Comparison of ENCODE assay signal across 19 mouse cellular contexts in genomic region chr12:79326745-79327144, GRCm38 (mm10).
"Had no signal": no experiment of that assay in that cellular context is flagged by ENCODE, and none has a peak within 500 bp of the region (broad histone marks: within the 10 kb centered on the region; RNA-seq: fewer than 3 reads in every experiment).

No protein-coding gene starts in this region.

- H3K4me1 ChIP-seq: liver, embryonic 13.5 days; midbrain, embryonic 12.5 days; midbrain, embryonic 15.5 days; neural tube, embryonic 12.5 days; neural tube, embryonic 15.5 days had no signal

- ATAC-seq: intestine, embryonic 16.5 days; midbrain, embryonic 15.5 days had no signal

- H3K27ac ChIP-seq: left cerebral cortex, adult 2 months; liver, embryonic 13.5 days; macrophage; midbrain, embryonic 12.5 days; midbrain, embryonic 15.5 days; neural tube, embryonic 12.5 days; neural tube, embryonic 15.5 days had no signal

- DNase-seq: kidney, adult 2 months; kidney, postnatal 25 days; layer of hippocampus, postnatal 36 days; liver, embryonic 13.5 days; lung, adult 2 months; right cerebral cortex, adult 18-20 months; right cerebral cortex, postnatal 14 days; right cerebral cortex, postnatal 4 days; spleen, adult 18-20 months; thymus, adult 2 months; thymus, postnatal 14 days; thymus, postnatal 4 days had no signal

- H3K4me3 ChIP-seq: left cerebral cortex, adult 2 months; liver, embryonic 13.5 days; midbrain, embryonic 12.5 days; midbrain, embryonic 15.5 days; neural tube, embryonic 12.5 days; neural tube, embryonic 15.5 days had no signal

- H3K4me2 ChIP-seq: liver, embryonic 13.5 days; midbrain, embryonic 12.5 days; midbrain, embryonic 15.5 days; neural tube, embryonic 12.5 days; neural tube, embryonic 15.5 days had no signal

- H3K27me3 ChIP-seq: liver, embryonic 13.5 days; midbrain, embryonic 12.5 days; midbrain, embryonic 15.5 days; neural tube, embryonic 12.5 days; neural tube, embryonic 15.5 days had no signal

- H3K36me3 ChIP-seq: liver, embryonic 13.5 days; midbrain, embryonic 12.5 days; midbrain, embryonic 15.5 days; neural tube, embryonic 12.5 days; neural tube, embryonic 15.5 days had no signal

- H3K9me3 ChIP-seq: liver, embryonic 13.5 days; midbrain, embryonic 12.5 days; midbrain, embryonic 15.5 days; neural tube, embryonic 12.5 days; neural tube, embryonic 15.5 days had no signal

- H3K9ac ChIP-seq: liver, embryonic 13.5 days; midbrain, embryonic 12.5 days; midbrain, embryonic 15.5 days; neural tube, embryonic 12.5 days; neural tube, embryonic 15.5 days had no signal
